Mouse (Mus musculus) G1E (cell line): ENCODE measurements around the gene Ntn1.

Source experiments
- CTCF ChIP-seq: IDR thresholded peaks from 2 replicates; pipeline ENCODE4 v1.5.1; 2012; ENCODE audit warnings: low read depth, low read length, inconsistent platforms, mixed read lengths
- GATA2 ChIP-seq: IDR thresholded peaks from 2 replicates; pipeline ENCODE4 v1.6.1; 2012; ENCODE audit warnings: low read depth, low read length, inconsistent platforms, borderline replicate concordance

DNA sequence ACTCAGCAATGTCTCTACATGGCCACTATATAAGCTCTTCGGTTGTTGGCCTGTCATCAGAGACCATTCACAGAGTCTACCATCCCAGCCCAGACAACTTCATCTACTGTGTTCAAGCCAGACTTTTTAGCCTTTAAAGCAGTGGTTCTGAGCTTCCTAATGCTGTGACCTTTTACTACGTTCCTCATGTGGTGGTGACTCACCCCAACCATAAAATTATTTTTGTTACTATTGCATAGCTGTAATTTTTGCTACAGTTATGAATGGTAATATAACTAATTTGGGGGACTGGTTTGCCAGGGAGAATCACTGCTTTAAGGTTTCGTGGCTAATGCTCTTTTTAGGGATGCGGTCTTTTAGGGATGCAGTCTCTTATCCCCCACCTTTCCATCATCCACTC lies 45.3 kb upstream of the Ntn1 start:
- no peak for TF ChIP-seq CTCF
- no peak for TF ChIP-seq GATA2
